Mouse (Mus musculus) cerebellum, adult 11-12 months (tissue): ENCODE measurements around the gene Bhlhe40.

Experiments used
- DNase-seq: peaks from one replicate; pipeline ENCODE4 v3.0.0; 2022

Gene Bhlhe40

DNA sequence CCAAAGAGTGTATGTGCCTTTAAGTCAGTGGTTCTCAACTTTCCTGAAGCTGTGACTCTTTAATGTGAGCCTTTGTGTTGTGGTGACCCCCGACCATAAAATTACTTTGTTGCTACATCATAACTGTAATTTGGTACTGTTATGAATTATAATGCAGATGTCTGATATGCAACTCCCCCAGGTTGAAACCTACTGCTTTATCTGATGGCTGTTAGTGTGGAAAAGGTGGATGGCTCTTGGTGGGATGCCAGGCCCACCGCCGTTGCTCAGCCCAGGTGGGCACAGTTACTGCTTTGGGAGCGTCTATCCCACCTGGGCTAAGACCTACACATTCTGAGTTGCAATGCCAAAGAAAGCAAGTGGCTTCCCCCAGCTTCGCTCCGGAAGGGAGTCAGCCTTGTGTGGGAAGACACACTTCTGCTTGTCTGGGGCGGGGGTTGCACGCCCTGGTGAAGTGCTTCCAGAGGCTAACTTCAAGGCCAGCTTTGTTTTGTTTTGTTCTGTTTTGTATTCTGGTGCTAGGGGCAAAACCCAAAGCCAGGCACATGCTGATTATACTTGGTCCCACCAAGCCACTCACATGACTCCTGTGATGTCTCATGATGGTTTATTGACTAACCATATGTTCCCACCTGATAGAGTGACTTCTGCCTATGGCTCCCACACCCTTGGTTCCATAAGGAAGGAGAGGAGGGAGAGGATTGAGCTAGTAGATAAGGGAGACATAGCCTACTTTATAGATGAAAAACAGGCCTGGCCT, 34.7 kb downstream of the Bhlhe40 start:
- DNase-seq: no peak

- DNase-seq: no peak
Measured at GRCm38 (mm10) chr6:108695844-108696821, 35.7 kb downstream of the Bhlhe40 start.

DNA sequence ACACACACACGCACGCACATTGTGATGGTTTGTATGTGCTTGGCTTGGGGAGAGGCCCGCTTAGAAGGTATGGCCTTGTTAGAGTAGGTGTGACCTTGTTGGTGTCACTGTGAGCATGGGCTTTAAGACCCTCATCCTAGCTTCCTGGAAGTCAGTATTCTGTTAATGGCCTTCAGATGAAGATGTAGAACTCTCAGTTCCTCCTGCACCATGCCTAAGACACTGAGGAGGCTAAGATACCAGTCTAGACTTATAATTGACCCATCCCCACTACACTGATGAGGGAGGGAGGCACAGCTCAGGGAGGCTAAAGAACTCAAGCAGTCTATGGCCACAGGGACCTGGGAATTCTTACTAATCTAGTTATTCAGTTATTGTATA, 36.4 kb downstream of the Bhlhe40 start:
- no peak for DNase-seq

DNA sequence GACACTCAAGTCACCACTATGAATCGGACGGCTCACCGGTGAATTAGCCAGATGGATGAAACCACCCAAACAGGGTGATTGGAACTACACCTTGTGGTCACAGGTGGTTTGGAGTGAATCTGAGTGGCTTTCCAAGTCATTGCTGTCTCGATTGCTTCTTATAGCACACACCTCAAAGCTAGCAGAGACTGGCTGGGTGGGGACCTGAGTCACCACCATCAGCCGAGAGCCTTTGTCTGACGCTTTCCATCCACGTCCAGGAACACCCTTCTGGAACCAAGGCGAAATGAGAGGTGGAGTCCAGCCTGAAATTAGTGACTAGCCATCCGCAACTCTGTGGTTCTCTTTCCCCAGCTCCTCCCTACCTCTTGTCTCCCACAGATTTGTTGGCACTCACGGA, 36.9 kb downstream of the Bhlhe40 start:
- DNase-seq: no peak

GRCm38 (mm10) chr6:108698343-108698870, 38.0 kb downstream of the Bhlhe40 start:
- DNase-seq: no peak

DNA sequence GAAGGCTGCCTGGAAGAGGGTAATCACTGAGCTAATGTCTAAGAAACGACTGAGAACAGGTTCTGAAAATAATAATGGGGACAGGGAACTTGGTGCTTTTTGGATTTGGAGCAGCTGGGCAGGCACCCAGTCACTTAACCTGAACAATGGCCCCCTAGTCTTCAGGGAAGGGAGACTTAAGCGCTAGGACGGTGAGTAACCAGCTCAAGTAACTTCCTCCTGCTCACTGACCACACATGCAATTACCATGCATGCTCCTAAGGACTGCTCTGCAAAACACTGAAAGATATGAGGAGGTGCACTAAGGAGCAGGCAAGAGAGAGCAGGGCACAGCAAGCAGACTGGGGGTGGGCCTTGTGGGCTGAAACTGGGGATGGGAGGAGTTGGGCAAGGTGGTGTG, 39.2 kb downstream of the Bhlhe40 start:
- no peak for DNase-seq

DNA sequence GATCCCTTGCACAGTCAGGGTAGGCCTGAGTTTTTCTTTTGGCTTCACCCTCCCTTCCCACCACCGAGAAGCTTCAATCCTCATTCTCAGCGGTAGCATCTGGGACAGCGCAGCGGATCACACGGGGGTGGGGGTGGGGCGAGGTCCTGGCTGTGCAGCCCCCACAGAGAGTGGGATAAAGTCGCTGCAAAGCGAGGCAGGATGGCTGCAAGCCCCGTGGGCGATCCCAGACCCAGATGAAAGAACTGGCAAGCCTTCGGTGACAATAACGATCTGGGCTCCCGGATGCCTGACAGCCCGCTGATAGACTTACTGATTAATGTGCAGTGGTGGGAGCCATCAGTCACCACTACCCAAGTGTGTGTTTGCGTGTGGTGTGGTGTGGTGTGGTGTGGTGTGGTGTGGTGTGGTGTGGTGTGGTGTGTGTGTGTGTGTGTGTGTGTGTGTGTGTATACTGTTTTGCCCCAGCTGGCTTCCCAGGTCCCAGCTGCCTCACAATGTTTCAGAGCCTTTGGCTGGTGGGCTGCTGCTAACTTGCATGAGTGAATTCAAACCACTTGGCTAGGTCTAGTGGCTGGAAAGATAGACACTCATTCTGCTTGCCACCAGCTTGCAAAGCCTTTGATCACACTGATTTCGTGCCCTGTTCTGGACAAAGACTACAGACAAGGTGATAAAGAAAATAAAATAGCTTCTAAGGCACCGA, 40.4 kb downstream of the Bhlhe40 start:
- DNase-seq: no peak

- no peak for DNase-seq
Measured at GRCm38 (mm10) chr6:108702648-108703047, 42.2 kb downstream of the Bhlhe40 start.

DNA sequence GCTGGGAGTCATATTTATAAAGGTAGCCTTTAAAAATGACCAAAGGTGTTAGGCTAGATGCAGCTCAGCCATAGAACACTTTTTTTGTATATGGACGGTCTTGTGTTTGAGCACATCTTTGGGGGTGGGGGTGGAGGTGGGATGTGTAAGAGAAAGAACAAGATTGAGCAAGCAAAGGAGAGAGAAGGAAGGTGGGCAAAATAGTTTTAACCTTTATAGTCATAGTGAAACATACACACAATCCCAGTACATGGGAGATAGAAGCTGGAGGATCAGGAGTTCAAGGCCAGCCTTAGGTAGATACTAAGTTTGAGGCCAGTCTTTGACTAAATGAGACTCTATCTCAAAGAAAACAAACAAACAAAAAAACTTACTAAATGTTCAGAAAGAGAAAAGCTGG, 42.7 kb downstream of the Bhlhe40 start:
- DNase-seq: no peak

- no peak for DNase-seq
Measured at GRCm38 (mm10) chr6:108704316-108705080, 44.1 kb downstream of the Bhlhe40 start.

GRCm38 (mm10) chr6:108705957-108706356, 45.5 kb downstream of the Bhlhe40 start:
- peak; percentile 71 for DNase-seq

DNA sequence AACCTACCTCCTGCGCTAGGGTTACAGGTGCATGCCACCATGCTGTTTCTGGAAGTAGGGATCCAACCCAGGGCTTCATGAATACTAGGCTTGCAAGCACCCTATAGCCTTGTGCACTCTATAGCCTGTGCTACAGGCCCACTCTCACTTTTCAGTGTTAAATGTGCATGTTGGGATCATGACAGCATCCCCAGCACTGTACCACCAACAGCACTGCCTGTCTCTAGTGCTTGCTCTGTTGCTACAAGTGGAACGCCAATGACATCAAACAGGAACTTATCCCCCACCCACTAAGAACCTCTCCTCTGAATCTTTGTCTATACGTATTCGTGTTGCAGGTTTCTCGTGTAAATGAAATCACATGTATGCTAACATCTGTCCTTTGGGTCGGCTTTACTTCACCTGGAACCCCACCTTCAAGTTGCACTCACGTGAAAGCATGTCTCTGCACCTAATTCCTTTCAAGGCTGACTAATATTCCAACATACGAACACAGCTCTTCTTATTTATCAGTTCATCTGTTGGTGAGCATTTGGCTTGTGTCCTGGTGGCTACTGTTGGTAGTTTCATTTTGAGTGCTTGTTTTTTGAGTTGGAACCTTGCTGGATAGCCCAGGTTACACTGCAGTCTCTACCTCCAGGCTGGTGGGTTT, 46.7 kb downstream of the Bhlhe40 start:
- no peak for DNase-seq

DNA sequence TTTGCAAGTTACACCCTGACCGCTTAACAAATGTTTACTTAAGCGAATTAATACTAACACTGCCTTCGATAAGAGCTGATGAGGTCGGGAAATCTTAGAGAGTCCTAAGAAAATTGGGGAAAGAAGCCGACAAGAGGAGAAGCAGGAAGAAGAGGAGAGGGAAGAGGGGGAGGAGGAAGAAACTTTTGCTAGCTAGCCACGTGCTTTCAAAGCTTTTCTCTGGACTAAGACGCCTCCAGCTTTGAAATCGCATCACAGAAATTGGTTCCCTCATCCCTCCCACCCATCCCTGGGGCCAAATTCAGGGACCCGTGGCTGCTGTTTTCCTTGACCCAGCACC, 48.7 kb downstream of the Bhlhe40 start:
- no peak for DNase-seq

DNA sequence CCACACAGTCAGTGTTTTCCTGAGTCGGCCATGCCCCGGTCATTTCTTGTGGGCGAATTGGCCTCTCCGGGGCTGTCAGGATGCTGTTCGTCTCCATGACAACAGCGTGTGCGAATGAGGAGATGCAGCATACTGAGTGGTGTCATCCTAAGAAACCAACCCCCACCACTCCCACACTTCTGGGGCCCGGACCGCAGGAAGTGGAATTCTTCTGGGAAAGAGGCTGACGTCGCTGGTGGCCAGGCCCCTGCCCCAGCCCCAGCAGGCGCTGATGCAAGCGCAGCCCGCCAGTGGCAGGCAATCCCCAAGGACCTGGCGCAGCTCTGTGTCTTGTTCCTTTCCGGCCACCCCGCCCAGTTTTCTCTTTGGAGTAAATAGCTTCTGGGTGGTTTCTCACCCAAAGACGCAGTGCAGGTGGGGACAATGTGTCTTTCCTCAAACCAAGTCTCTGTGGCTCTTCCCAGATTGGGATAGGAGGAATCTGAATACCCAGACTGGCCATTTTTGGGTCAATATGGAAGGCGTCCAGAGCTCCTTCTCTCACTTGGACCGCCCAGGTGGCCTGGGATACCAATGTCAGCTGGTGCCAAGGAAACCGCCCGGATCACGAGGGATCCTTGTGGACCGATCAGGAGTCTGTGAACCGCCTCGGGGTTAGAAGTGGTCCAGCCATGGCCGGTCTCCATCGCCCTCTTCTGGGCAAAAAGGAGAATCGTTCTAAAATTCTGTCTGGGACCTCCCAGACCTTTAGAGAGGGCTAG, 49.2 kb downstream of the Bhlhe40 start:
- peak; percentile 92 for DNase-seq

DNA sequence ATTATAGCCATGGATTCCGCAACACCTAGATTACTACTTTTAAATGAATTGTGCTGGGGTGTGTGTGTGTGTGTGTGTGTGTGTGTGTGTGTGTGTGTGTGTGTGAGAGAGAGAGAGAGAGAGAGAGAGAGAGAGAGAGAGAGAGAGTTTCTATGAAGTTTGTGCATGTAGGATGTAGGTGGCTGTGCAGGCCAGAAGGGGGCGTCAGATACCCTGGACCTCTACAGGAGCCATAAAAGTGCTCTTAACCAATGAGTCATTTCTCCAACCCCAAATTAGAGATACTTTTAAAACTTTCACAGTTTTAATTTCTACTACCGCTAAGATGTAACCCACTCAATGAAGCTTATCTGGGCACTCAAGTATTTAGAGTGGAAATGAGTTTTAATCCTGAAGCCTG, 50.2 kb downstream of the Bhlhe40 start:
- no peak for DNase-seq

DNA sequence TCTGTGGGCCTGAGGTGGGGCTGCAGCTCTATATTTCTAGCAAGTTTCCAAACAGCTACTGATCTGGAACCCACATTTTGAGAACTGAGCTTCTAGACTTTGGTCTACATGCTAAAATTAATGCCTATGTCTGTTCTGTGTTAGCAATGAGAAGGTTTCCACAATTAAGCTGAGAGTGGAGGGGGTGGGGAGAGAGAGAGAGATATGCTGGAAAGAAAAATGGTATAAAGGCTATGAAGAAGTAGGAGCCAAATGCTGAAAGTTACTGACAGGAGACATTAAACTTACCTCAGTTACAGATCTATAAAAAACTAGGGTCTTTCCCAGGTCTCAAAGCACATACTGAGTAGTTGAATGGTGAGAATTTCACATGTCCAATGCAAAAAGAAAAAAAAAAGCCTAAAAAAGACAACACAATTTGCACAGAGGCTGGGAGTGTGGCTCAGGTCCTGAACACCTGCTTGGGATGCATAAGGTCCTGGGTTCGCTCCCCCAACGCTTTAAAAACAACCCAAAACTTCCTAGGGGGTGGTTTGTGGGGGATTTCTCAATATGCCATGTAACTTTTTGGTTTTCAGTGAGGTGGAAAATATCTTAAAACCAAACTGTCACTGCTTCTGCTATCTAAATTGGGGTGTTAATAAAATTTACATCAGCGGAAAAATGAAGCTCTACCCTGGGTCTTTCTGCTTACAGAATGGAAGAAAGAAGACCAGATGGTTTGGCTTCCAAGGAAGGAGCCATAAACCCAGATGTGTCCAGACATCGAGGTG, 50.9 kb downstream of the Bhlhe40 start:
- no peak for DNase-seq

GRCm38 (mm10) chr6:108712148-108712547, 51.7 kb downstream of the Bhlhe40 start:
- DNase-seq: no peak

- DNase-seq: no peak
Measured at GRCm38 (mm10) chr6:108713175-108713974, 52.9 kb downstream of the Bhlhe40 start.
